Mouse (Mus musculus) cortical plate, adult 2 months (tissue): ENCODE data around the gene Baz1b.

Source experiments
- CTCF ChIP-seq: fragments of 200-500 bp; IDR thresholded peaks from 2 replicates; pipeline ENCODE4 v1.5.1; 2011; ENCODE audit warnings: mild to moderate bottlenecking, control low read depth, low read length; ENCODE audit not compliant: insufficient read depth; ENCODE audit errors: extremely low read depth
- POLR2A ChIP-seq: fragments of 200-500 bp; IDR thresholded peaks from 2 replicates; pipeline ENCODE4 v1.6.1; 2011; ENCODE audit warnings: mild to moderate bottlenecking, low read length, control low read depth; ENCODE audit not compliant: insufficient read depth; ENCODE audit errors: extremely low read depth

DNA sequence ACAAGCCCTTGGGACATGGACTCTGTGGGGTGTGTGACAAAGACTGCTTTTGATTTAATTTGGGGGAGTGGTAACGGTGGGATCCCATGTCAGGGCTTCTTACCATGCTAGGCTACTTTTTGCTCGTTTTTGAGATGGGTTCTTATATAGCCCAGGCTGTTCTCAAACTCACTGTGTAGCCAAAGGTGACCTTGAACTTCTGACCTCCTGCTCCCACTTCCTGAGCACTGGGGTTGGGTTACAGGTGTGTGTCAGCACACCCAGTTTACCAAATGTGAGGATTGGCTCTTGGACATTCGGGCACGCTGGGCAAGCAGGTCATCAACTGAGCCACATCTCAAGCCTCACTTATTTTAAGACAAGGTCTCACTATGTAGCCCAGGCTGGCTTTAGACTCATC is 83.3 kb downstream of the Baz1b start:
- TF ChIP-seq CTCF (no peak), POLR2A (no peak)
